Mouse (Mus musculus): Measurements from ENCODE around the gene Rimklb.
"Not testable (repeated sequence)": the region's sequence is repeated elsewhere in the genome, so short reads cannot be mapped to it uniquely, and the experiment has no call there.

Gene Rimklb

DNA sequence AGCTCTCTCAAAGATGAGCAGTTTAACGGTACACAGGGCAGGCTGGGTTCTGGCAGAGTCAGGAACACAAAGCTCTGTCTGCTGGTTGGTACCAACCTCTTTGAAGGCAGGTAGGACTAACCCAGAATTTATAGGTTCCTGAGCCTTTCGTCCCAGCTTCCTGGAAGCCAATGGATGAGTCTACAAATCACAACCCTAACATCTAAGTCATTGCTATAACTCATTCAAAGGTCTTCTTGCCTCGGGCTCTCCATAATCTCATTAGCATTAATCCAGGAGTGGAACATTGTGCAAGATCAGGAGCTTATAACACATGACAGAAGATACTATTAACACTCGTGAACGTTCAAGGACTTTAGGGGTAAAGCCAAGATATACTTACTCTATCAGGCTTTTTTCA is at the start of gene Rimklb:
Rimklb (minus strand) TSS at position 101 of the 400 bp plus-strand sequence.
- DNase-seq (ENCODE audit: low read depth, low spot score) = no peak

DNA sequence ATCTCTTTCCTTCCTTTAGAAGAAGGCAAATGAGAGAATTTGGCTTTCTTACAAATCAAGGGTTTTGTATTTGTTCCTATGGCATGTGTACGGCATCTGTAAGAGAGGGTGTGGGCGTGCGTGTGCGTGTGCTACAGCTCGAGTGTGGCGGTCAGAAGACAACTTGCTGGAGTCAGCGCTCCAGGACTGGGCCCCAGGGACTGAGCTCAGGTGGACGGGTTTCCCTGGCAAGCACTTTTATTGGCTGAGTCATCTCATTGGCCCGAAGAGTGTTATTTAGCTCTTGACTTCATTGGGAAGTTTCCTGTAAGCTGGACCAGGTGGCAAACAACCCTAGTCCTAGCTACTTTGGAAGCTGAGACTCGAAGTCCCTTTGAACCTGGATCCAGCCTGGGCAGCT is 47.4 kb upstream of the Rimklb start:
- no peak for DNase-seq (ENCODE audit: low read depth, low spot score)

DNA sequence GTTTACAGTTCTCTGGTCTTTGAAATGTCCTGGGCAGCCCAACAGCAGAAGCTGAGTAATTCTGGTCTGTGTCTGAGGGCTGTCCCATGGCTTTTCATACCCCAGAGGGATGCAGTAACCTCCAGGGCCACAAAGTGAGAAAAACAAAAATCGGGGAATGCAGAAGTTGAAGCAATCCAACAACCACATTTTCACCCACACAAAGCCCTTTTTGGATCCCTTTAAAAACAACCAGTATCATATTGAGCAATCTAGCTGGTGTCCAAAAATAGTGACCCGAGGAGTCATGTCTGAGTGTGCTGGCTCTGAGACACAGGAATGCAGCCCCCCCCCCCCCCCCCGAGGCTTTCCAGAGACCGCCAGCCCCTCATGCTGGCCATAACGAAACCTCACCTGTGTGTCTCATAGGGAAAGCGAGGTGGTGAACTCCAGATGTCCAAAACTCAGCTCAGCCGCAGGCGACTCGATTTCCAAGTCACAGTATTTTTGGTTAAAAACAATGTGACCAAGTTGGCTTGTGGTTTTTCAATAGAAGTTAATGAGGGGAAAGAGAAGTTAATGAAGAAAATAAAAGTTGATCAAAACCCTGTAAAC is 46.8 kb upstream of the Rimklb start:
- no peak for DNase-seq (ENCODE audit: low read depth, low spot score)

DNA sequence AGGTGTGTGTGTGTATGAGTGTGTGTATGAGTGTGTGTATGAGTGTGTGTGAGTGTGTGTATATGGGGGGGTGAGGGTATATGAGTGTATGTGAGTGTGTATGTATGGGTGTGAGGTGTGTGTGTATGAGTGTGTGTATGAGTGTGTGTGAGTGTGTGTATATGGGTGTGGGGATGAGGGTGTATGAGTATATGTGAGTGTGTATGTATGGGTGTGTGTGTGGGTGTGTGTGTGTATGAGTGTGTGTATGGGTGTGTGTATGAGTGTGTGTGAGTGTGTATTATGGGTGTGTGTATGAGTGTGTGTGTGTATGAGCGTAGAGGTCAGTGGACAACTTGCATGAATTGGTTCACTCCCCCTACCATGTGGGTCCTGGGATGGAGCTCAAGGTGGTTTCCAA is 46.1 kb upstream of the Rimklb start:
- no peak for DNase-seq (ENCODE audit: low read depth, low spot score)

DNA sequence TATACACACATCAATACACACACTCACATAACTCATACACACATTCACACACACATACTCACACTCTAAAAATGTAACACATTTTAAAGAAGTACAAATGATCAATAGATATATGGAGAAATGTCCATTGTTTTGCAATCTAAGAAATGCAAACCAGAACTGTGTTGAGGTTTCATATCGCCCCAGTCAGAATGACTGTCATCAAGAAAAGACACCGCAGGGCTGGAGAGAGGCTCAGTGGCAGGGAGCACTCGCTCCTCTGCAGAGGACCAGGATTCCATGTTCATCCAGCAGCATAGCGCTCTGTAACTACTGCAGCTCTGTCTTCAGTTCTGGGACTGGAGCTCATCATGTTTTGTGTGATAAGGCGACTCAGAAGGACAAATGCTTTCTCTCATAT is 45.0 kb upstream of the Rimklb start:
- DNase-seq (ENCODE audit: low read depth, low spot score) = no peak

DNA sequence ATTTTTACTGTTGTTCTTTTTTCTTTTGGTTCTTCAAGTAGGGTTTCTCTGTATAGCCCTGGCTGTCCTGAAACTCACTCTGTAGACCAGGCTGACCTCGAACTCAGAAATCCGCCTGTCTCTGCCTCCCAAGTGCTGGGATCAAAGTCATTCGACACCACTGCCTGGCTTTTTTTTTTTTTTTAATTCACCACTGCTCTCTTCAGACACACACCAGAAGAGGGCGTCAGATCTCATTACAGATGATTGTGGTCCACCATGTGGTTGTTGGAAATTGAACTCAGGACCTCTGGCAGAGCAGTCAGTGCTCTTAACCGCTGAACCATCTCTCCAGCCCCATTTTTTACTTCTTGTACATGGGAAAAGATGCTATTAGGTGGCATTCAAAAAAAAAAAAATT is 43.9 kb upstream of the Rimklb start:
- DNase-seq (ENCODE audit: low read depth, low spot score) = not testable (repeated sequence)

DNA sequence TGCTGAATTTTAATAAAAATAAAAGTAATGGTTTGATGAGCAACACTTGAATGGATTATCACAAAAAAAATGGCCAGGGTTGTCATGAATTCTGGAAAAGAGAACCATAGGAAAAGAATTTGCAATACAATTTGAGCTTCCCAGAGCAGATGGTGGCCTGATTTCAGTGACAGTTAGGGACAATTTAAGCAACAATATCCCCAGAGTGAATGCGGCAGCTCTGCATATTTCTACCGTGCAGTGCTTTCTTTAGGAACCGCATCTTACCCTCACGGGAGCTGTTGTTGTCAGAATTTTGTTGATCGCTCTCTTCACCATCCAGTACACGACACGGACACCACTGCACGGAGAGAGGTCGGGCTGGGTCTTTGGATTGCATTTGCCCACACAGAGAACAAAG is 41.0 kb upstream of the Rimklb start:
- DNase-seq (ENCODE audit: low read depth, low spot score) = no peak

DNA sequence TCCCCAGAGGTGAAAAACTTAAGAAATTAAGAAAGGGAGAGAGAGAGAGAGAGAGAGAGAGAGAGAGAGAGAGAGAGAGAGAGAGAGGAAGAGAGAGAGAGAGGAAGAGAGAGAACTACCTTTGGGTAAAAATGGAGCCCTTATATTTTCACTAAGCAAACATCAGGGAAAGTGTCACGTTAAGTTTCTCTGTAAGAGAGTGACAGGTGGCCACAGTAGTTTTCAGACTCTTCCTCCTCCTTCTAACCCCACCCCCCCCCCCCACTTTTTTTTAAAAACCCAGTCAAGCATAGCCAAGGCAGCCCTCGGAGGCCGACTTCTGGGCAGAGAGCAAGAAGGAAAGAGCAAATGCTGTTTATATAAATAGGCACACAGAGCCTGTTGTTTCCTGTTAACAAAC is 35.5 kb upstream of the Rimklb start:
- peak; percentile 93 for DNase-seq (ENCODE audit: low read depth, low spot score)

DNA sequence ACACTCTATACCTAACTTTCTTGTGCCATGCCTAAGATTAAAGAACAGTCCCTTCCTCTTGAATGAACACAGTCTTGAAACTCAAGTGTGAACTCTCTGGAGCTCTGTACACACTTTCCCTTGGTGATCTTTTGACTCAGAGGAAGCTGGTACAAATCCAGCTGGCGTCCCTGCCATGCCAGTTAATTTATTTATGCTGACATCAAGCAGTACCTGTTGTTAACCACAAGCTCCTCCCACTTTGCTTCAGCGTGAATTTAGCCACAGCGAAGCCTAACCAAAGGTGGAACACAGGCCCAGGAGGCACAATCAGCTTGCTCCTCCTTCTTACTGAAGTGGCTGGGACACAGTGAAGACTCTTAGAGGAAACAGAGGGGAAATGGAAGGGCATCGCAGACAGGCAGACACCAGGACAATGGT is 34.3 kb upstream of the Rimklb start:
- peak; percentile 93 for DNase-seq (ENCODE audit: low read depth, low spot score)

DNA sequence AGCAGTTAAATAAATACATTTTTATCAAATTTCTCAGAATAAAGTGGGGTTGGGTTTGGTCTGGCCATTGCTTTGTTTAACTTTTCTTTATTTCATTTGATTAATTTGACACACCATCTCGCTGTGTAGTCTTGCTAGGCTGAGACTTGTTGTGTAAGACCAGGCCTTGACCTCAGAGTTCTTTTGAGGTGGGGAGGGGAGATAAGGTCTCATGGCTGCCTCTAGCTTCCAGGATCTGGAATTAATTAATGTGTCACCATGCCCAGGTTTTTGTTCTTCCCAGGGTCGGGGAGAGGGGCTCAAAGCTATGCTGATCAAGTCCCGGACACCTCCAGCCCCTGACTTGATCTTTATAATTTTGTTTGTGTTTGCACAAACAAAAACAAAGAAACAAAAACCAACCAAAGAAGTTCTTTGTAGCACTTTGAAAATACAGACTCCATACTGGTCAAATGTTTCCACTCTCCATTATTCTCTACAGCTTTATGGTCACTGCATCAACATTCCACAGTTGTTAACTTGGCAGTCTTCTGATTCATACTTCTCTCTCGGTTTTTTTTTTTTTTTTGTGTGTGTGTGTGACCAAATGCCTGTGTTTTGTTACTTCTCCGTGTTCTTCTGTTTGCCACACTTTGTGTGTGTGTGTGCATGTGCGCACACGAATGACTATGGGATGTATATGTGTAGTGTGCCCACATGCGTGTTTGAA is 33.1 kb upstream of the Rimklb start:
- no peak for DNase-seq (ENCODE audit: low read depth, low spot score)

DNA sequence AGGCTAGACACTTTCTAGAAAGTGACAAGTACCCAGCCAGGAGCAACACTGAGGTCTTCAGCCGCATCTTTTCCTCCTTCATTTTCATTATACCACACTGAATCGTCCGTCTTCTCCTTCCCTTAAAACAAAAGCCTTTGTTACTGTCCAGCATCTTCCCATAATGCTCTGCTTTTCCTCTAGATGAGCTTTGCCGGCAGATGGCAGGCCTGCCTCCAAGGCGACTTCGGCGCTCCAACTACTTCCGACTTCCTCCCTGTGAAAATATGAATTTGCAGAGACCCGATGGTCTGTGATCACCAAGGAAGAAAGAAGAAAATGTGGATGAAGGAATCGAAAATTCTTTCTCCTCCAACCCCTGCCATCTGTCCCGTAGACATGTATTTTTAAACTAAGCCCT is 29.6 kb upstream of the Rimklb start:
- peak; percentile 83 for DNase-seq (ENCODE audit: low read depth, low spot score)

DNA sequence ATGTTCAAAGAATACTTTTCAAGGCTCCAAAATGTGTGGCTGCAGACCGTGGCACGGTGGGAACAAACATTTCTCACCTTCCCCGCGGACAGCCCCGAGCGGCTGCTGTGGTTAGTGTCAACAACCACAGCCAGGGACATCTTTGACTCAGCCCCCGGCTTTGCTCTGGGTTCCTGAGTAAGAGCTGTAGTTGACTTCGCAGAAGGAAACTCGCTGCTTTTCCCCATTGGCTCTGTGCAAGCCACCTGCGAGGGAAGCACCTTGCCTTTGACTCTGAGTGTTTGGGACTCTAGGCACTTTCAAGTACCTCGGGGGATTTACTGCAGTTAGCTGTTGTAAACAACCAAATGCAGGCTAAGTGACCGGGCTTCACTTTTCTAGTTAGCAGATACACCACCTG is 29.0 kb upstream of the Rimklb start:
- peak; percentile 89 for DNase-seq (ENCODE audit: low read depth, low spot score)

DNA sequence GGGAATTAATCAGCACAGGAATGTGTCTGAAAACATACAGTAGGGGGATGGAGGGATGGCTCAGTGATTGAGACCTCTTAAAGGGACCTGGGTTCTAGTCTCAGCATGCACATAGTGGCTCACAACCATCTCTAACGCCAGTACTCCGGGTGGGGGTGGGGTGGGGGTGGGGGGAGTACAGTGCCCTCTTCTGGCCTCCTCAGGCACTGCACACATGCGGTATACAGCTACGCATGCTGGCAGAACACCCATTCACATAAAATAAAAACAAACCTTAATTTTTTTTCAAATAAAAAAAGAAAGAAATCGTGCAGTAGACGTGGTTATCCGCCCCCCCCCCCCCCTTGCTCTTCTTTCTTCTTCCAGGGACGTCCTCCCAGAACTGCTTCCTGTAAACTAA is 24.7 kb upstream of the Rimklb start:
- no peak for DNase-seq (ENCODE audit: low read depth, low spot score)

DNA sequence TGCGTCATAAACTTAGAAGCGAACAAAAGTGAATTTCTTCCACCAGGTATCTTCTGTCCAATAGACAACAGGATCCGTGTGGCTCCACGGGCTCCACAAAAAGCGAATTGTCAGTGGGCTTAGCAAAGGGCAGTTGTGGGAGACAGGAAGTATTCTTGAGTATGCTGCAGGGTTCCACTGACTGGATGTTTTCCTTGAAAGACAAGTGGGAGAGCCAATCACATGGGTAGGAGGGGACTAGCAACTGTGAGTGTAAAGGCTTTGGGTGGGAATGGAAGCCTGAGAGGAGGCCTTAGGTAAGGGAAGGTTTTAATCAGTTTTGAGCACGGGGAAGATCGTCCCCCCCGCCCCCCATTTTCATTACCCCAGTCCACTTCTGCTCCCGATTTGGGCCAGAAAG is 24.0 kb upstream of the Rimklb start:
- DNase-seq (ENCODE audit: low read depth, low spot score) = no peak

DNA sequence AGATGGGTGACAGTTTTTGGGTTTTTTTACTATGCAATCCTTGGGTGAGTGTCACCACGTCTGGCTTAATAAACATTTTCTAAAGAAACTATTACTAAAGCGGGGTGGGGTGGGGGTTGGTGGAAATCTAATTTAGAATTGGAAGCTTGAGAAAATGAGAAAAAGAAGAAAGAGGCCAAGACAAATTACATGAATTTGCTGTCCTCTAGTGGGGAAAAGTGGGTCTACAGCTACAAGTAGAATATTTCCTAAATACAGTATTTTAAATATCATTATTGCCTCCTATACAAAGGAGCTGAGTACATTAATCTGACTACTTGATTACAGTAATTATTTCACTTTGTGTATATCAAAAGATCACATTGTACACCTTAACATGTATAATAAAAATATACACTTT is 20.8 kb upstream of the Rimklb start:
- peak; percentile 49 for DNase-seq (ENCODE audit: low read depth, low spot score)

DNA sequence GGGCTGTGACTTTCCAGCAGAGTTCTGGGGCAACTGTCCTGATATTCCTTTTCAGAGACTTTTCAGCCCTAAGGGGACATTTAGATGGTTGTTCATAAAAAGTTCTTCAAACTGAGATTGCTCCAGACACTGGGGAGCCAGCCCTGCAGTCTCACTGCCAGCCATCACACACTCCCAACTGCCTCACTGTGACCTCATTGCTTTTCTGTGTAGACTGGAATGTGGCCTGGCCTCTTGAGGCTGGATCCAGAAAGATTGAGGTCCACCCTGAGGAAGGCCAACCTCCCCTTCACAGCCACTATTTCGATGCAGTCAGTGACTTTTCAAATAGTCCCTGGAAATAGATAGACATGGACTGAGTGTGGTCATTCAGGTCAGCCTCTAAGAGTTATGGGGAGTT is 19.1 kb upstream of the Rimklb start:
- DNase-seq (ENCODE audit: low read depth, low spot score) = no peak

DNA sequence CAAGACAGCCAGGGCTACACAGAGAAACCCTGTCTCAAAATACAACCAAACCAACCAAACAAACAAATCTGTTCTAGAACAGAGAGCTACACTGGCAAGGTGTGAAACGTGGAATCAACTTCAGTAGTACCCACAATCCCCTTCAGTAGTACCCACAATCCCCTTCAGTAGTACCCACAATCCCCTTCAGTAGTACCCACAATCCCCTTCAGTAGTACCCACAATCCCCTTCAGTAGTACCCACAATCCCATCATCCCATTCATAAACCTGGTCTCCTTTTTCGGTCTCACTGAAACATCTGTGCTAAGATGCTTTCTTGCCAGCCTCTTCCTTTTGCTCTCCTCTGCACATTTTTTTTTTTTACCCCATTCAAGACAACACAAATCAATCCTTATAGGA is 17.2 kb upstream of the Rimklb start:
- DNase-seq (ENCODE audit: low read depth, low spot score) = not testable (repeated sequence)

DNA sequence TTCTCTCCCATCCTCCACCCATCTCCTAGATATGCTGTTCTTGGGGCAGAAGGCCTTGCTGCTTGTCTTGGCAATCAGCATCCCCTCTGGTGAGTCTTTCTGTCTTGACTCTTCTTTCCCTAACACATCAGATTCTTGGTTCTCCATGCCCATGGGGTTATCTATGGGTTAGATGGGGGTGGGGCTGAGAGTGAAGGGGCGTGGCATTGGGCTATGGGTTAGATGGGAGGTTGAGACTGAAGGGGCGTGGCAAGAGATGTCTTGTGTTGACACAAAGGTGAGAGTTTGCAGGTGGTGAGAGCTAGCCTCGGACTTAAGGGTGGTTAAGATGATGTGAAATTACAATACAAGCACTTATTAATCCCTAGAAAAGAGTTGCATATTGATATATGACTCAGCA is 15.8 kb upstream of the Rimklb start:
- no peak for DNase-seq (ENCODE audit: low read depth, low spot score)

DNA sequence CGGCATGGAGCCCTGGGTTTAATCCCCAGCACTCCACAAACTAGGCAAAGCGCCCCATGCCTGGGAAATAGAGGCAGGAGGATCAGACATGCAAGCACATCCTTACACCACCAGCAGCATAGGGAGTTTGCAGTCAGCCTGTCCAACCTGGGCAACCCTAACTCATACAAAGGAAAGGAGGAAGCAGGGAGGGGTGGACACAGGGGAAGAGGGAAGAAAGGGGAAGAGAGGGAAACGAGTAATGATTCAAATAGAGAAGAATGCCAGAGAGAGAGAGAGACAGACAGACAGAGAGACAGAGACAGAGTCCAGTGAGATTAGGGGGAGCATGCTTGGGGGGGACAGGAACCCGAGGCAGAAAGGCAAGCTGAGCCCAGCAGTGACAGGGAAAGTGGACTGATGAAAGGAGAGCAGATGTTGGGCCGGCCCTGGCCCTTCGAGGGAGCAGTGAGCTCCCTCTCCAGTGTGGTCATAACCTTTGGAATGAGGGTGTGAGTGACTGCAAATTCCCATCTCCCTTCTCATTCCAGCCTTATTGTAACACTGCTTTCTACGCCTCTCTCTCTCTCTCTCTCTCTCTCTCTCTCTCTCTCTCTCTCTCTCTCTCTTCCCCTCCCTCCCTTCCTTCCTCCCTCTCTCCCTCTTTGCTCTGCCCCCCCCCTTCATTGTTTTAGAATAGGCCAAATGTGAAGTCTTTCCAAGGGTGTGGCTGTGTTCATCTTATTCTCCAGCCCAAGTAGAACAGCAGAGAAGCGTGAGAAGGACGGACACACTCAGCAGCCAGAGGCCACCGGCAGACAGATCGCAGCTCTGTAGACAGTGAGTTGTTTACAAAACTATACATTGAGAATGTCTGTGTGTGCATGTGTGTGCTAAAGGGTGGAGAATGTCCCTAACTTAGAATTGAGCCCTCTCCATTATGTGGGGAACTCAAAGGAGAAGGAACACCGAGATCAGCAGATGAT is 14.6 kb upstream of the Rimklb start:
- DNase-seq (ENCODE audit: low read depth, low spot score) = no peak

DNA sequence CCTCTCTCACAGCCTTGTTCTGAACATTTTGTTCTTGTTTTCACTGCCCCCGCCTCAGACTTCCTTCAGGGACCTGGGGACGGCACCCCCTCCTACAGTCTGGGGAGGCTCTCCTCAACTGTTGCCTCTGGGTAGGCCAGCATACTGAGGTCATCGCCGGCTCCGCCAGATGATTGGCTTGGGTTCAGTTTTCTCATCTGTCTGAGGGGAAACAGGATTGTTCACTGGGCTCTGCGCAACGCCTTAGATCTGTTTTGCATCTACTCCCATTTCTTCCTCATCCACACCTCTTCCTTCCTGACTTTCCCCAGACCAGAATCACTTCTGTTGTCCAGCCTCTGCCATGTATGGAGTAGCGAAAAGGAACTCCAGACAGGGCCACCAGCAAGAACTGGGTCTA is 9.9 kb upstream of the Rimklb start:
- DNase-seq (ENCODE audit: low read depth, low spot score) = no peak

DNA sequence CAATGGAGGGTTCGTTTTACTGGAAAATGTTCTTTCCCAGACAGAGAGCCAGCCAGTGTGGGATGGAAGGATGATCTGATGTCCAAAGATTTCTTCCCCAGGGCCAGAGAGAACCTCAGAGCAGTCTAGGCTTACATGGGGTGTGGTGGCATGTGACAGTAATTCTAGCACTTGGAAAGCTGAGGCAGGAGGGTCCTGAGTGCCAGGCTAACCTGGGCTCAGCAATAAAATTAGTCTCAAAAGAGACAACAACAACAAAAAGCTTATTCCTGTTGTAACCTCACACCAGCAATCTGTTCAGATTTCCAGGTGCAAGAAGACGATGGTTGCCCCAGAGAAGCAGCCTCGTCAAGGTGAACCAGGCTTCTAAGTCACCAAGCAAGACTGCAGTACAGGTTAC is 7.0 kb upstream of the Rimklb start, which contains the start of gene Mfap5:
Mfap5 (plus strand) TSS at position 301 of the 400 bp plus-strand sequence.
- no peak for DNase-seq (ENCODE audit: low read depth, low spot score)

DNA sequence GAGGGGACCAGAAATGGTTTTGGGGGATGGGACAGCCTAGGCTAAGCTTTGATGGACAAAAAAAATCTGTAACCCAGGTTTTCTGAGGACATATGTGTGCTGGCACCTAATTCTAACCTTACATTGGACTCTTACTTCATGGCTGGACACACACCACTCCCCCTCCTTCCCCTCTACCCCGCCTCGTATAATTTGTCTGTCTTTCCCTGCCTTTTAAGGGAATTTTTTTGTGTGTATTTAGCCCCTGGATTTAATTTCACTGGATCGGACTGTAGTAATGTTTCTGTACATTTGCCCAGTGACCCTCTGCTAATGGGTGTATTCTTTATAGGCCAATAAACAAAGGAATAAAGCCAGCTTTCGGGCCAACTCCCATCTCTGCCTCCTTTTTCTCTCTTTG is 6.5 kb upstream of the Rimklb start:
- no peak for DNase-seq (ENCODE audit: low read depth, low spot score)

Measured in A20 (cell line).